Mouse (Mus musculus) cerebellum, adult 11-12 months (tissue): Measurements from ENCODE around the gene Cdk2.

Experiments used
- DNase-seq: peaks from one replicate; pipeline ENCODE4 v3.0.0; 2022

Gene Cdk2

GRCm38 (mm10) chr10:128653866-128654265, 51.0 kb downstream of the Cdk2 start:
- DNase-seq: no peak
